Mouse (Mus musculus): ENCODE data around the gene Tns1. TPM values are rescaled to one million over a fixed set of nuclear protein-coding genes. Genes with fewer than 3 reads are reported as not detected.

Tns1 gene
- total RNA-seq, 2 experiments from 2014 or later = 41.3 to 43.3 TPM

DNA sequence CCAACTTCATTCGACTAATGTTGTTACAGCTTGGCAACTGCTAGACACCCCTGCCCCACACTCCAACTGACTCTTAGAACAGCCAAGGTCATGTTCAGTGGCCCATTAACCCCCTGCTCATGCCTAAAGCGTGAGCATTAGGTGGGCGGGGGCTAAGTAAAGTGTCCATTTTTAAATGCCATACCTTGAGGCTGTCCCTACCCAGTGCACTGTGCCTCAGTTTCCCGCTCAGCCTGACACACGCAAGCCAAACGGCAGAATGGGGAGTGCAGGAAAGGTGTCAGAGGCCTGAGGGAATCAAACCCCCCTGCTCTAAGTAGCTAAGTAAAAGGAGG is 12.6 kb downstream of the Tns1 start:
- H3K27ac ChIP-seq = no peak overlapping the region
- no peak for DNase-seq (ENCODE audit: low spot score in 2 of 2)
- no peak overlapping the region for H3K4me3 ChIP-seq
- TF ChIP-seq CTCF (conservative IDR thresholded peaks at IDR 0.05) = no peak

DNA sequence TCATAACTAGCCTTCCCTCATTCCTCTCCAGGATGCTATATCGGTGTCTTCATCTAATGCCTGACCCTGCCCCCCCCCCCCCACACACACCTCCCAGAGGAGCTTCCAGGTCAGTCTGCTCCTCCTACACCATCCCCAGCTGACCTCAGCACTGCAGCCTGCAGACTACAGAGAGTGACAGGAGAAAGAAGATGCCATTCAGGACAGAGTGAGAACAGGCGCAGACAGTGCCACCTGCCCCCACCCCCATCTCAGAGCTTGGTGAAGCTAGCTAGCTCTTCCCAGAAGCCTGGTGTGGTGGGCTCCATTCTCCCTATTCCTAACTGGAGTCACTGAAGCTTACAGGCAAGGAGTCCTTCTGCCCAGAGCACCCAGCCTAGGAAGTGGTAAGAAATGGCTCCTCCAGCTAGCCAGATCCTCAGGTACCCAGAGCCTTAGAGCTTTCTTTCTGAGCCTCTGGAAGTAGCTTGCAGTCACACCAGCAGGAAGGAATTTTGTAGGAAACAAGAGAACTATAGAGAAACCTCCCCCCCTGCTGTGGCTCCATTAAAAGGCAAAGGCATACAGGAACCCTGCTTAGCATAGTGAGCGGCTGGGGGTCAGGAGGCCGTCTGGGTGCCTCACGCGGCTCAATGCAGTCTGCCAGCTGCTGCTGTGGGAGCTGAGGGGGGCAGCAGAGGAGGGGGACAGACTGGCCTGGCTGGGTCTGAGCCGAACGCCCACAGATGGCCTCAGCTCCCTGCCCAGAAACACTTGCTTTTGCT is 13.1 kb downstream of the Tns1 start:
- no peak overlapping the region for H3K27ac ChIP-seq
- DNase-seq (ENCODE audit: low spot score in 2 of 2) = no peak
- H3K4me3 ChIP-seq = no peak overlapping the region
- TF ChIP-seq CTCF (conservative IDR thresholded peaks at IDR 0.05) = no peak

DNA sequence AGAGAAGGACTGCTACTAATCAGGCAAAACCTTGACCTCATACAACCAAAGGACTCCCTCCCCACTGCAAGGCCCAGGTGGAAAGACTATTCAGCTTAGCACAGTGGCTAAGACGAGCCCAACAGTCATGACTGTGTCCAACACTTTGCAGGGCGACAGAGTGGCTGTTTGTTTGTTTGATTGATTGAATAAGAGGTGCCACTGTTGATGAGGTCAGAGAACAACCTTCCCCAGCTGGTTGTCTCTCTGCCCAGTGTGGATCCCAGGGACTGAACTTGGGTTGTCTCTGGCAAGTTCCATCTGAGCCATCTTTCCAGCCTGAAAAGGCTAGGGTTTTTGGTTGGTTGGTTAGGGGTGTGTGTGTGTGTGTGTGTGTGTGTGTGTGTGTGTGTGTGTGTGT is 14.6 kb downstream of the Tns1 start:
- Histone ChIP-seq H3K4me3 (no peak overlapping the region), H3K27ac (no peak overlapping the region)
- no peak for DNase-seq (ENCODE audit: low spot score in 2 of 2)
- TF ChIP-seq CTCF (conservative IDR thresholded peaks at IDR 0.05) = no peak

DNA sequence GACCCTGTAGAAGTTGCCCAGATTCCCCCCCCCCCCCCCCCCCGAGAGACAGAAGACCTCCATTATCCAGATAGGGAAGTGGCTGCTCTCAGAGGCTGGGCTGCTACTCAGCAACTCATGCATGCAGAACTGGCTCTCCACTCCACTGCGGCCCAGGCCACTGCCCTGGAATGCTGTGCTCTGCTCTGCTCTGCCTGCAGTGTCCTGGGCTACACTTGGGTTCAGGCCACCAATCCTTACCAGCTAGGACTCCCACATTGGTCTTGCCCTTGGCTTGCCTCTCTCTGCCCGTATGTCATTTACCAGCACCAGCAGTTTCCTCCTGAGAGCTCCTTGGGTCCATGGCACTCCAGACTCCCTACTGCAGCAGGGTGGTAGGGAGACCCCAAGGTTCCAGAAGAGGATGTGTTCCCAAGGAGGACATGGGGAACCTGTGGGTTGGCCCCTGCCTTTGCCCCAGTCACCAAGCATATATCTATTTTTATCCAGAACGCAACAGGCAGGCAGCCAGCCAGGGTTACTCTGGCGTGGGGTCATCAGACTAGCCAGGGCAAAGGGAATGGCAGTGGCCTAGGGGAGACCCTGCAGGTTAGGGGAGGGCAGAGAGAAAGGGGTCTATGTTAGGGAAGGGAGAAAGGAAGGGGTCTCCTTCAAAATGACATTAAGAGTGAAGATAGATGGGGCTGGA is 16.2 kb downstream of the Tns1 start:
- DNase-seq (ENCODE audit: low spot score in 2 of 2) = no peak
- Histone ChIP-seq H3K27ac (no peak overlapping the region), H3K4me3 (no peak overlapping the region)
- TF ChIP-seq CTCF (conservative IDR thresholded peaks at IDR 0.05) = no peak

DNA sequence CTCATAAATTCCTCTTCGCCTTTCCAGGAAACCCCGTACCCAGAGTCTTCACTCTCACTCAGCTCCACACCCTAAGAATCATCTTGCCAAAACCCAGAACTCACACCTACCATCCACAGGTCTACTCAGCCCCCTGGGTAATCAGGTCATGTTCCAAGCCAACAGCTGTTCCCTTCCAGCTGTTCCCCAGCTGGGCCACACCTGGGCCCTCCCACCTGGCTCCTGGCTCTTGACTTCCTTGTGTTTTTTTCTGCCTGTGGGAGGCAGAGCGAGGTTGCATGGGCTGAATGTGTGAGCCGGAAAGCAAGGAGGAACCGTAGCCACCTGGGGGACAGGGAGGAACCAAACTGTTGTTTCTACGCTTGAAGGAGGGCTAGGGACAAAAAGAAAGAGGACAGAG is 18.0 kb downstream of the Tns1 start:
- no peak for DNase-seq (ENCODE audit: low spot score in 2 of 2)
- no peak overlapping the region for H3K4me3 ChIP-seq
- H3K27ac ChIP-seq = no peak overlapping the region
- TF ChIP-seq CTCF (conservative IDR thresholded peaks at IDR 0.05) = no peak

DNA sequence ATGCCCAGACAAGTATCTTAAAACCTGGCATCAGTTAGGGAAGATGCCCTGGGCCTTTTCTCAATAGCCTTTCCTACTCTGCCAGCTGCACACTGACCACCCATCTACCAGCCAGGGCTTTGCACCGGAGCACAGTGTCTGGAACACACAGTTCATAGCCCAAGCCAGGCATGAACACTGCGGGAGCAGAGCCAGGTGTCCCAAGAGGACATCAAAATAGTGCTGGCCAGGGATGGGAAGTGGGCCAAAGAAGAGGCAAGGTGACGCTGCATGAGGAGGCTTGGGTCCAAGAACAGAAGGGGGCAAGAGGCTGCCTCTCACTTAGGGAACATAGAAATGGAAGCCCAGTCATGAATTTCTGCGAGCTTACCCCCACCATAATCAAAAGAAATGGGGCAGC is 18.6 kb downstream of the Tns1 start:
- Histone ChIP-seq H3K27ac (no peak overlapping the region), H3K4me3 (no peak overlapping the region)
- TF ChIP-seq CTCF (conservative IDR thresholded peaks at IDR 0.05) = no peak
- no peak for DNase-seq (ENCODE audit: low spot score in 2 of 2)

DNA sequence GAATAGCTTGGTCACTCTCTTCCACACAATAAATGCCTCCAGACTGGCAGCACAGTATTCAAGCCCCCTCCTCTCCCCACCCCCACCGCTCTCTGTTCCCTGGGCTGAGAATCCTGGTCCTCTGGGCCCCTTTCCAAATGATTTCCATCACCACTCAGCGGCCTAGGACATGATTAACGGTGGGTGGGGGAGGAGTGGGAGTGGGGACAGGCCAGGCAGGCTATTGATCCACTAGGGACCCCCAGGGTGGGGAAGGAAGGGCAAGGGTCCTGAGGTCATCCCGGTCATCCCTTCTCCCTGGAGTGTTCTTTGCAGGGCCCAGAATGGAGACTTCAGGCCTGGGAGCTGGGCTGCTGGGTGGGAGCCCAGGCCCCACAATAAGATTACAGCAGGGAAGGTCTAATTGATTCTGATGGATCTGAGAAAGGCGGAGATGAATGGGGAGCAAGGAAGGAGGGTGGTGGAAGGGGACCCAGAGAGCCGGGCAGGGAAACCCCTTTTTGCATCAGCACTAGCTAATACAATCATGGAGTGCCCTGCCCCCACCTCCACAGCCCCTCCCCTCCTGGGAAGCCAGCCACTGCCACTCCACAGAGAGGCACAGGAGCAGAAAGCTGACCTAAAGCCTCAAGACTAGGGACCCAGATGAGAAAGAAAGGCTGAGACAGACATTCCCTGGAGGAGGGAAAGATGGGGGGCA is 20.4 kb downstream of the Tns1 start:
- no peak overlapping the region for H3K27ac ChIP-seq
- H3K4me3 ChIP-seq = no peak overlapping the region
- TF ChIP-seq CTCF (conservative IDR thresholded peaks at IDR 0.05) = no peak
- no peak for DNase-seq (ENCODE audit: low spot score in 2 of 2)

DNA sequence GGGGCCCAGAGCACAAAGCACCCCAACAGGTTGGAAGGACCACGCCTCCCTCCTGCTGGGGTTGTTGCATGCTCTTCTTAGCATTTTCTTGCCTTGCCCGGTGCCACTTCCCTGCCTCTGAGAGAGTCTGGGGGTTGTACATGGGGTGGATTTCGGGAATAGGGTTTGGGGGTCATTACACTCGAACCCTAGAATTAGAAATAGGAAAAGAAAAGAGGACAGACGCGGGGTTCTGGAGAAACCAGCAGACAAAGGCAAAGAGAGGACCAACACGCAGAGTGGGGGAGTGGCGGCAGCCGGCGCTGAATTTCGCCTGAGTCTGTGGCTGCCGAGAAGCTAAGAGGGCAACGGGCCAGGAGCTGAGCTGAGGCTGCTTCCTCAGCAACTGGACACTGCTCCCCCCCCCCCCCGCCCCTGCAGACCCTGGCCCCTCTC is 25.2 kb downstream of the Tns1 start:
- no peak for DNase-seq (ENCODE audit: low spot score in 2 of 2)

DNA sequence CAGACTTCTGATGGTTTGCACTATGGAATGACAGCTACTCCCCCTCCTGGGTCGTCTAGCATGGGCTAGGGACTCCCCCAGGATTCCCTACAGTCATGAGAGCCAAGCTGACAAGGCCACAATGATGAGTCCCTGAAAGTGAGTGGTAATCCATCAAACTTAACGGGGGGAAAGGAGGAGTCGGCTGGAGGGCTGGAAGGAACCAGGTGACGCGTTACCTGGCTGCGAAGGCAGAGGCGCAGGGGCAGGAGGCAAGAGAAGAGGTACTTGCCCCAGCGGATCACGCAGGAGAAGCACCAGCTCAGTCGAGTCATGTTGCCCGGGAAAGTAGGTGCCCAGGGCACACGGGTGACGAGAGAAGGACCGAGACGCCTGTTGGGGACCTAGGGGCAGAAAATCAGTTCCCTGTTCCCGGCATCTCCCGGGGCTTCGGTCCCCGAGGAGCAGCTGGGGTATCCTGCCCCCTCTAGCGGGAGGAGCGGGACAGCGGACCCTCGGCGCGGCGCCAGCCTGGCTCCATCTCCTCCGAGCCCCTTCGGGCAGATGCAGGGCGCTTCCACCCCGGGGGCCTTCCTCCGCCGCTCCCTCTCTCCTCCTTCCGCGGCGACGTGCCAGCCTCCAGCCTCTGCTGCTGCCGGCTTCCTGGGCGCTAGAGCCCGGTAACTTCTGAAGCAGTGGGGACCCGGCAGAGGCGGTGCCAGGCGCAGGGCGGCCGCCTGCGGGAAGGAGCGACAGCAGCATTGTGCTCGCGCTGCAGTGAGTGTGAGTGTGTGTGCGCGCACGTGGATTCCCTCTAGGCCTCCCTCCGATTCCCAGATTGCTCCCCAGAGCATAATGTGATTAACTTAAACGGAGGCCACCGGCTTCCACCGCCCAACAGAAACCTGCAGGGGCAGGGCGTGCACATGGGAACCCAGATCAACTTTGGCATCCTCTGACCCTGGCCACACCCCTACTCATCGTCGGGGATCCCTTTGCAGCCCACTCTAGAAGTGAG is 25.9 kb downstream of the Tns1 start:
- peak; percentile 64 for TF ChIP-seq CTCF (conservative IDR thresholded peaks at IDR 0.05)
- Histone ChIP-seq H3K4me3 (peak overlapping the region; percentile 61), H3K27ac (no peak overlapping the region)
- peak in 1 of 2 experiments; percentile 39 for DNase-seq (ENCODE audit: low spot score in 2 of 2)

More for the DNA sequence above, 25.2 kb downstream of the Tns1 start:
- no peak for TF ChIP-seq CTCF (conservative IDR thresholded peaks at IDR 0.05)
- Histone ChIP-seq H3K4me3 (peak overlapping the region; percentile 61), H3K27ac (no peak overlapping the region)

DNA sequence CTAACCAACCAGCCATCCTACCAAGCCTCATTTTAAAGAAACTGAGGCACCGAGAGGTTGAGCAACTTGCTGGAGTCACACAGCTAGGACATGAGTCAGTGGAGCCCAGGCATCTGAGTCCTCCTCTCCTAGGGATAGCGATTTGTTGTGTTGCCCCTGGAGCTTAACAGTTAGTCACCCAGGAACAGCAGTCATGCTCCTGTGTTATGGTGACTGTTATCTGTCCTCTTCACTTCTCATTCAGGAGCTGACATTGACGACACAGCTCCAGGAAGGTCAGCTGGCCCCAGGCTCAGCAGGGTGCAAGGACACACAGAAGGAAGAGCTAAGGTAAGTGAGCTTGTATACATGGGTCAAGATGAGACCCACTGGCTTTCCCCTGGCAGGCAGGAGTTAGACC is 28.5 kb downstream of the Tns1 start:
- TF ChIP-seq CTCF (conservative IDR thresholded peaks at IDR 0.05) = no peak
- no peak overlapping the region for H3K27ac ChIP-seq
- no peak overlapping the region for H3K4me3 ChIP-seq
- DNase-seq (ENCODE audit: low spot score in 2 of 2) = no peak

DNA sequence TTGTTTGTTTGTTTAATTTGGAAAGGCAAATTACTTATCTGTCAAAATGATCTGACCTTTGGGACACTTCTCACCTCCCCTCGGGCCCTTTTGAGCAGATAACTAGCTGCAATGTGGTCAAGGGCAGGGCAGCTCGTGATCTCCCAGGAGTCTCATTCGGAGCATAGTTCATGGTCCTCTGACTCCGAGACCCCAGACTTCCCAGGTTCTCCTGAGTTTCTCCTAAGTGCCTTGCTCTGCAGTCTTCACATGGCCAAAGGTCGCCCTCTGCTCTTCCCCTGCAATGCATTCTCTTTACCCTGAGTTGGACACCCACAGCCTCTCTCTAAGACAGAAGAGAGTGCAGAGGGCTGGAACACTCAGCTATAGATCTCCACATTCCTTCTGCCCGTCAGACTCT is 29.0 kb downstream of the Tns1 start:
- Histone ChIP-seq H3K4me3 (no peak overlapping the region), H3K27ac (no peak overlapping the region)
- DNase-seq (ENCODE audit: low spot score in 2 of 2) = no peak
- TF ChIP-seq CTCF (conservative IDR thresholded peaks at IDR 0.05) = no peak

DNA sequence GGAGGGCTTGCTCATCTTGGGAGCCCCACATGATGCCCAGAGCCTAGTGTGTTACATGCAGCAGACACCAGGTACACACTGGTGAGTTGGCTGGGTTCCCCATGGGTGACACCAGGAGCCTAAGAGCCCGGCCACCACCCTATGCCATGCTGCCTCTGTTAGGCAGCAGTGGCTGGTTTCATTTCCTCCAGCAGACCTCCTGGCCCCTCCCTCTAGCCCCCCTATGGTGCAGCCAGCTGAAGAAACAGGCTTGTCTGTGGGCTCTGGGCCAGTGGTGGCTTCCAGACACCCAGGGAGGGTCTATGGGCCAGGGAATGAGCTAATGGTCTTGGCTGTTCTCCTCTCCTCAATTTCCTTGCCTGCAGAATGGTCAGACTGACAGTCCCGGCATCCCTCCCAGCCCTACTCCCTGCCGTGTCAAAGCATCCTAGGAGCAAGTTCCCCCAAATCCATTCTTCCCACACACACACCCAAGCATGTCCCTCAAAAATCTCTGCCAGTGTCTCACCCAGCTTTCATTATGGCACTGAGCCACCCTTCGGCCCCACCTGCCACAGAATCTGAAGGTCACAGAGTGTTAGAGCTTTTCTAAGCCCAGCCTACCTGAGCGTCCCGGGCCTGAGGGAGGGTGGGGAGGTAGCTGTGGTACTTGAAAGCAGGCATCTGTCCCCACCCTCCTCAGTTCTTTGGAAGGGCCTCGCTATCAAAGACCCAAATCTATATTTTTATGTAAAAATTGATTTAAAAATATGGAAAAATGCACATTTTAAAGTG is 29.6 kb downstream of the Tns1 start:
- Histone ChIP-seq H3K4me3 (no peak overlapping the region), H3K27ac (no peak overlapping the region)
- DNase-seq (ENCODE audit: low spot score in 2 of 2) = no peak
- TF ChIP-seq CTCF (conservative IDR thresholded peaks at IDR 0.05) = no peak

Data from layer of hippocampus, adult 2 months (tissue).